22 mouse cellular contexts compared by ENCODE assay signal in genomic region chr4:59337533-59337885, GRCm38 (mm10).
DNase-seq lines count a peak whose midpoint lies in the region; ATAC-seq and TF ChIP-seq lines count a peak whose summit lies in the region.
"Had no signal": no experiment of that assay in that cellular context is flagged by ENCODE, and none has a peak within 500 bp of the region (broad histone marks: within the 10 kb centered on the region; RNA-seq: fewer than 3 reads in every experiment).

No protein-coding gene starts in this region.

- DNase-seq in liver, postnatal 0 days: no peak
- no peak for DNase-seq in liver, embryonic 11.5 days (ENCODE audit: low spot score)
- peak; percentile 37 for DNase-seq in CD4-positive helper T cell, adult 2 months (ENCODE audit: low read depth, low spot score)
- DNase-seq in naive thymus-derived CD4-positive, alpha-beta T cell, adult 2 months (ENCODE audit: low read depth): peak; percentile 64
- no peak for DNase-seq in right cerebral cortex, postnatal 14 days
- DNase-seq: adrenal gland, adult 8-10 months; adrenal gland, postnatal 25 days; cerebellum, adult 18-20 months; cerebellum, adult 9-10 months; cerebellum, postnatal 14 days; forebrain, postnatal 0 days; gastrocnemius, postnatal 25 days; heart, postnatal 14 days had no signal

- no peaks in the 10 kb centered on the region for H3K9me3 ChIP-seq in liver, postnatal 0 days (ENCODE audit: low read length)
- H3K9me3 ChIP-seq in liver, embryonic 11.5 days (ENCODE audit: control insufficient read depth, low read length): no peaks in the 10 kb centered on the region
- no peaks in the 10 kb centered on the region for H3K9me3 ChIP-seq in forebrain, embryonic 12.5 days
- H3K9me3 ChIP-seq: forebrain, embryonic 10.5 days; heart, embryonic 12.5 days; hindbrain, embryonic 12.5 days; hindbrain, embryonic 15.5 days had no signal

- no peak for TF ChIP-seq CTCF in liver, postnatal 0 days (IDR thresholded peaks at IDR 0.05; ENCODE audit: low read depth)
- no peak for TF ChIP-seq CTCF in bone marrow, adult 2 months (IDR thresholded peaks at IDR 0.05; ENCODE audit: control insufficient read depth, insufficient read depth, low read length)

- H3K9ac ChIP-seq in liver, postnatal 0 days (replicated peaks): no peak overlapping the region
- H3K9ac ChIP-seq in liver, embryonic 11.5 days (ENCODE audit: low read depth, low read length): no peak overlapping the region
- no peak overlapping the region for H3K9ac ChIP-seq in forebrain, embryonic 12.5 days
- H3K9ac ChIP-seq: forebrain, postnatal 0 days; heart, embryonic 12.5 days; hindbrain, embryonic 12.5 days; hindbrain, embryonic 15.5 days had no signal

- TF ChIP-seq EP300 in liver, postnatal 0 days (IDR thresholded peaks at IDR 0.05; ENCODE audit: low read depth): no peak

- H3K4me1 ChIP-seq in liver, postnatal 0 days (ENCODE audit: insufficient read depth): peaks cover 17% of the 10 kb centered on the region
- no peaks in the 10 kb centered on the region for H3K4me1 ChIP-seq in liver, embryonic 11.5 days (replicated peaks; ENCODE audit: control insufficient read depth, insufficient read depth, low read length)
- H3K4me1 ChIP-seq in bone marrow, adult 2 months (ENCODE audit: control insufficient read depth, insufficient read depth, low read length): peaks cover 10% of the 10 kb centered on the region
- H3K4me1 ChIP-seq in forebrain, embryonic 12.5 days: peaks cover 8% of the 10 kb centered on the region
- H3K4me1 ChIP-seq: hindbrain, embryonic 15.5 days had no signal

- ATAC-seq in liver, postnatal 0 days: no peak
- no peak for ATAC-seq in liver, embryonic 11.5 days (replicated peaks; ENCODE audit: low FRiP score)
- no peak for ATAC-seq in forebrain, embryonic 12.5 days (ENCODE audit: low FRiP score)
- ATAC-seq: activated CD4-positive, CD25-positive, alpha-beta regulatory T cell, adult 4 months; forebrain, embryonic 14.5 days; forebrain, postnatal 0 days; intestine, embryonic 16.5 days had no signal

- peak overlapping the region; percentile 30; the same call in 1 of the 2 replicates for H3K27ac ChIP-seq in liver, postnatal 0 days (ENCODE audit: low read depth)
- H3K27ac ChIP-seq in liver, embryonic 11.5 days (ENCODE audit: low read depth, low read length): no peak overlapping the region
- H3K27ac ChIP-seq in bone marrow, adult 2 months (ENCODE audit: control insufficient read depth, insufficient read depth, low read depth, low read length, poor library complexity): peak overlapping the region; percentile 79
- no peak overlapping the region for H3K27ac ChIP-seq in forebrain, embryonic 12.5 days
- H3K27ac ChIP-seq: forebrain, embryonic 10.5 days; hindbrain, embryonic 12.5 days; hindbrain, embryonic 15.5 days had no signal

- 81% methylated on average over 6 of the region's 6 CpGs for WGBS in liver, postnatal 0 days (ENCODE audit: insufficient replicate concordance)
- WGBS in liver, embryonic 11.5 days: 86% methylated on average over 6 of the region's 6 CpGs
- 77% methylated on average over 6 of the region's 6 CpGs for WGBS in bone marrow, adult 2 months
- 91% methylated on average over 6 of the region's 6 CpGs for WGBS in forebrain, embryonic 12.5 days

- no peak overlapping the region for H3K4me3 ChIP-seq in liver, postnatal 0 days (ENCODE audit: low read depth, low read length)
- no peak overlapping the region for H3K4me3 ChIP-seq in liver, embryonic 11.5 days (ENCODE audit: low read depth, low read length)
- H3K4me3 ChIP-seq in bone marrow, adult 2 months (replicated peaks; ENCODE audit: control insufficient read depth, low read depth, low read length): no peak overlapping the region
- no peak overlapping the region for H3K4me3 ChIP-seq in forebrain, embryonic 12.5 days (replicated peaks)
- H3K4me3 ChIP-seq: forebrain, embryonic 10.5 days; heart, embryonic 12.5 days; hindbrain, embryonic 12.5 days; hindbrain, embryonic 15.5 days had no signal

- TF ChIP-seq POLR2A in bone marrow, adult 2 months (IDR thresholded peaks at IDR 0.05; ENCODE audit: borderline replicate concordance, control insufficient read depth, low read depth, low read length): no peak

- H3K27me3 ChIP-seq in liver, postnatal 0 days (ENCODE audit: insufficient read depth, low read length): no peaks in the 10 kb centered on the region
- no peaks in the 10 kb centered on the region for H3K27me3 ChIP-seq in liver, embryonic 11.5 days (replicated peaks; ENCODE audit: control insufficient read depth, insufficient read depth, low read length)
- H3K27me3 ChIP-seq in forebrain, embryonic 12.5 days: no peaks in the 10 kb centered on the region
- H3K27me3 ChIP-seq: heart, embryonic 12.5 days; hindbrain, embryonic 12.5 days; hindbrain, embryonic 15.5 days had no signal

- H3K36me3 ChIP-seq in liver, postnatal 0 days (replicated peaks; ENCODE audit: insufficient read depth, low read length): peaks cover 5% of the 10 kb centered on the region; the same call in 1 of the 2 replicates
- H3K36me3 ChIP-seq in liver, embryonic 11.5 days (ENCODE audit: control insufficient read depth, insufficient read depth, low read length): no peaks in the 10 kb centered on the region; the same call in 1 of the 2 replicates
- H3K36me3 ChIP-seq in forebrain, embryonic 12.5 days (replicated peaks): no peaks in the 10 kb centered on the region
- H3K36me3 ChIP-seq: forebrain, embryonic 10.5 days; hindbrain, embryonic 12.5 days; hindbrain, embryonic 15.5 days had no signal

- H3K4me2 ChIP-seq in liver, postnatal 0 days (ENCODE audit: low read depth, low read length): no peak overlapping the region
- H3K4me2 ChIP-seq in liver, embryonic 11.5 days: no peak overlapping the region
- H3K4me2 ChIP-seq in forebrain, embryonic 12.5 days: no peak overlapping the region
- H3K4me2 ChIP-seq: heart, embryonic 12.5 days; hindbrain, embryonic 12.5 days; hindbrain, embryonic 15.5 days had no signal

Comparison
In these comparisons a context has a peak if more than half of its experiments do, and no peak if none do; other contexts are left out.
1. H3K27ac ChIP-seq: peak in liver, postnatal 0 days (single experiment) and bone marrow, adult 2 months (single experiment); none in liver, embryonic 11.5 days (single experiment) and forebrain, embryonic 12.5 days (single experiment).
2. DNase-seq: peak in CD4-positive helper T cell, adult 2 months (single experiment) and naive thymus-derived CD4-positive, alpha-beta T cell, adult 2 months (single experiment); none in liver, postnatal 0 days (single experiment), liver, embryonic 11.5 days (single experiment) and right cerebral cortex, postnatal 14 days (single experiment).